Mouse (Mus musculus): ENCODE measurements at regions not wholly inside any gene's neighbourhood (a gene's known extent, or its start where the extent isn't known, plus 50 kb on each side); places are given as distances from the start of the nearest gene placed in this dataset.

DNA sequence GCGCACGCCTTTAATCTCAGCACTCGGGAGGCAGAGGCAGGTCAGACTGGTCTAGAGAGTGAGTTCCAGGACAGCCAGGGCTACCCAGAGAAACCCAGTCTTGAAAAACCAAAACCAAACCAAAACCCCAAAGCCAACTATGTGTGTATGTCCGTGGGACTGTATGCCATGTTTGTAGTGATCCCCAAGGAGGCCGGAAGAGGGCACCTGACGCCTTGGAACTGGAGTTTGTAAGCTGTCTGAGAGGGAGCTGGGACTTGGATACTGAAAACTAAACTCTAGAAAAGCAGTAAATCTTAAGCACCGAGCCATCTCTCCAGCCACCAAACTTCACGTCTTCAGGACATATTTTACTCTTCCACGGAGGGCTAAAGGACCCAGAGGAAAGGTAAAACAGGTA is 93.8 kb upstream of the Chd2 start:
- no peak for ATAC-seq (replicated peaks; ENCODE audit: low FRiP score)
- H3K36me3 ChIP-seq = no peaks in the 10 kb centered on the region
- H3K27ac ChIP-seq = no peak overlapping the region
- no peak overlapping the region for H3K4me2 ChIP-seq
- no peak overlapping the region for H3K9ac ChIP-seq
- H3K4me3 ChIP-seq (replicated peaks) = no peak overlapping the region
- WGBS = 89% methylated on average over 9 of the region's 9 CpGs
- no peaks in the 10 kb centered on the region for H3K4me1 ChIP-seq
- no peaks in the 10 kb centered on the region for H3K9me3 ChIP-seq (replicated peaks)
- no peaks in the 10 kb centered on the region for H3K27me3 ChIP-seq

DNA sequence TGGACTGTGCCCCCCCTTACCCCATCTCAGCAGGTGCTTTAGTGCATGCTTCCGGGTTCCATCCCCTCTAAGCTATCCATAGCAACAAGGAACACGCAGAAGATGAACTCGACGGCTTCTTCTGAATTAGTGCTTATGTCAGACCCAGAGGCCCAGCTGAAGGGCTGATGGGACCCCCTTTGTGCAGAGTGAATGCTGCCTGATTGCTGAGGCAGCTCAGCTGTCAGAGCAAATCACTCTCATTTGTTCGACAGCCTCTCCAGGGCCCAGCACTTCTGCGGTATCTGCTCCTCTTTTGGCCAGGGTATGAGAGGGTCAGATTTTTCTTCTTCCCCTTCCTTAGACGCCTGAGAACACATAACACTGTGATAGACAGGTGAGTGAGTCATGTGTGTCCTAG is 89.2 kb upstream of the Chd2 start:
- H3K4me3 ChIP-seq (replicated peaks) = no peak overlapping the region
- ATAC-seq (replicated peaks; ENCODE audit: low FRiP score) = no peak
- no peaks in the 10 kb centered on the region for H3K36me3 ChIP-seq
- peaks cover 14% of the 10 kb centered on the region for H3K4me1 ChIP-seq
- no peaks in the 10 kb centered on the region for H3K9me3 ChIP-seq (replicated peaks)
- H3K27ac ChIP-seq = no peak overlapping the region
- 75% methylated on average over 7 of the region's 7 CpGs for WGBS
- H3K4me2 ChIP-seq = no peak overlapping the region
- no peaks in the 10 kb centered on the region for H3K27me3 ChIP-seq
- no peak overlapping the region for H3K9ac ChIP-seq

DNA sequence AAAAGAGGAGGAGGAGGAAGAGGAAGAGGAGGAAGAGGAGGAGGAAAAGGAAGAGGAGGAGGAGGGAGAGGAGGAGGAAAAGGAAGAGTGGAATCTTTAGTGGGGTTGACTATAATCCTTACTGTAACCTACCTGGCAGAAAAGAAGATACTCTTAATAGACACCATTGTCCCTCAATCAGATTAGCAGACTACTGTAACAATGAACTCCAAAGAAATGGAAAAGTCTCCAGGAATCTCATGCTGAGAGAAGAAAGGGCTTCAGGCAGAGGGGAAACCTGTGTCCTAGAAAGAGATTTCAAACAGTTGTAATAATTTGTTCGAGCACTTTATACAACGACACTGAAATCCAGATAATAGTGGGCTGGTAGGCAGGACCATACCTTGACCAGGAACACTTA is 87.6 kb upstream of the Chd2 start:
- Histone ChIP-seq H3K27ac (no peak overlapping the region), H3K27me3 (no peaks in the 10 kb centered on the region), H3K9me3 (replicated peaks) (no peaks in the 10 kb centered on the region), H3K9ac (no peak overlapping the region), H3K4me3 (replicated peaks) (no peak overlapping the region), H3K4me1 (peaks cover 21% of the 10 kb centered on the region), H3K36me3 (no peaks in the 10 kb centered on the region), H3K4me2 (no peak overlapping the region)
- WGBS = 85% methylated on average over 2 of the region's 2 CpGs
- no peak for ATAC-seq (replicated peaks; ENCODE audit: low FRiP score)

DNA sequence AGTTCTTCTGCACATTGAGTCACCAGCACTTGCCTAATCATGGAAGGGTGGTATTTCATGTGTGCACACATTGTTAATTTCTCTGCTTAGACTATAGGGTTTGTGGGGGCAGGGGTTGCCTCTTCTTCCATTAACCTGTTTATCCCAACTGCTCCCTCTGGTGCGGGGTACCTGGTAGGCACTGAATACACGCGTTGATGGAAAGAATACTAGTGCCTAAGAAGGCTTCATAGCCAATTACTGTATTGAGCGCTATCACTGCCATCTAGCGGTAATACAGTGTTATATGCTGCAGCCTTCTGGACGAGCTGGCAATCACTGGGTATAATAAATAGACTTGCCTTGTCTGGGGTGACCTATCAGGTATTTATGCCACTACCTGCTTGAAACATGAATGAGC is 86.4 kb upstream of the Chd2 start:
- Histone ChIP-seq H3K36me3 (no peaks in the 10 kb centered on the region), H3K27ac (no peak overlapping the region), H3K4me2 (no peak overlapping the region), H3K27me3 (no peaks in the 10 kb centered on the region), H3K4me3 (replicated peaks) (no peak overlapping the region), H3K9ac (no peak overlapping the region), H3K4me1 (peaks cover 24% of the 10 kb centered on the region), H3K9me3 (replicated peaks) (no peaks in the 10 kb centered on the region)
- 0% methylated on average over 6 of the region's 6 CpGs for WGBS
- ATAC-seq (replicated peaks; ENCODE audit: low FRiP score) = peak; percentile 80

DNA sequence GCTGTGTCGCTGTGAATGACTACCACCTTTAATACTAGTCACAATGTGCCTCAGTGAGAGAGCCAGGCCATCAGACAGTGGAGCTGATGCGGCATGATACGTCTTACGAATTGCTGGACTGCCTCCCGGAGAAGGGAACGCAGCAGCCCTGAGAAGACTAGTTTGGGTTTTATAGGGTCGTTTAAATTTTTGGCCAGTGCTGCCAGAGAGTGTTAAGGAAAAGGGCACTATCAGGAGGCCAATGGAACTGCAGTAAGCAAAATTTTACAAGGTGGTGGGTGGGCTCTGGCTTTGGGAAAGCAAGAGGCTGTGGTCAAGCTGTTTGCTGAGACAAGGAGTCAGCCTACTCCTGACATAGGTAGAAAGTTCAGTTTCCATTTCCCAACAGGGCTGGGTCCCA is 84.7 kb upstream of the Chd2 start:
- Histone ChIP-seq H3K4me2 (no peak overlapping the region), H3K9me3 (replicated peaks) (no peaks in the 10 kb centered on the region), H3K4me3 (replicated peaks) (no peak overlapping the region), H3K9ac (no peak overlapping the region), H3K4me1 (peaks cover 31% of the 10 kb centered on the region), H3K36me3 (no peaks in the 10 kb centered on the region), H3K27ac (no peak overlapping the region), H3K27me3 (no peaks in the 10 kb centered on the region)
- ATAC-seq (replicated peaks; ENCODE audit: low FRiP score) = no peak
- 48% methylated on average over 7 of the region's 7 CpGs for WGBS

DNA sequence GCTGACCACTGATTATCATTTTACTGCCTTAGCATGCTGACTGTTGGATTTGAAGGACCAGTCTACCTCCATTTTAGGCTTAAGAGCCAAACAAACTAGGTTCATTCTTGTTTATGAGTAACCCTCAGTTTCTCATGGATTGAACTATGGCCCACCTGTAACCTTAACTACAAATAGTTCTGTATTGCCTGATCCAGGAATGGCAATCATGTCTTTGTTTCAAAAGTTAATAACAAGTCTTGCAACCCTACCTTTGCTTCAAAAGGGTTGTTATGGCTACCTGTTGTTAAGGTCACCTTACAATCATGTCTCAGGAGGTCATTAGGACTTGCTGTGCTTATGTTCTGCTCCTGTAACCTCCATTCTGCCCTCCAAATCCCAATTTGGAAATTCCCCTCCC is 84.0 kb upstream of the Chd2 start:
- no peak overlapping the region for H3K4me2 ChIP-seq
- no peak overlapping the region for H3K9ac ChIP-seq
- H3K36me3 ChIP-seq = no peaks in the 10 kb centered on the region
- no peaks in the 10 kb centered on the region for H3K27me3 ChIP-seq
- no peak overlapping the region for H3K4me3 ChIP-seq (replicated peaks)
- H3K27ac ChIP-seq = 0 out of 2 replicates have a peak overlapping the region, but pooled peaks have one; percentile 24
- H3K4me1 ChIP-seq = peaks cover 31% of the 10 kb centered on the region
- no peak for ATAC-seq (replicated peaks; ENCODE audit: low FRiP score)
- no peaks in the 10 kb centered on the region for H3K9me3 ChIP-seq (replicated peaks)

DNA sequence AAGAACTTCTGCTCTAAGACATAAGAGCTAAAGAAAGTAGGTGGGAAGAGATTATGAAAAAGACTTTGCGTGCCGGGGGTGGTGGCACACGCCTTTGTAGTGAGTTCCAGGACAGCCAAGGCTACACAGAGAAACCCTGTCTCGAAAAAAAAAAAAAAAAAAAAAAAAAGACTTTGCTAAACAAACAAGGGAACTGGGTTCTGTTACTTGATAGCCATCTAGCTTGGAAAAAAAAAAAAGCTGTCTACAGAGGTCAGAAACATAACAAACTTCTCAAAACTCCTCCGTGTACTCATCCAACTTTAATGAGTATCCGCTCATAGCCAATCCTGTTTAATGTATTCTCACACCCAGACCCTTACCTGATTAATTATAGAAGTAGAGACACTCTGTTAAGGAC is 83.4 kb upstream of the Chd2 start:
- 38% methylated on average over 6 of the region's 6 CpGs for WGBS
- Histone ChIP-seq H3K9ac (no peak overlapping the region), H3K4me3 (replicated peaks) (no peak overlapping the region), H3K27me3 (no peaks in the 10 kb centered on the region), H3K27ac (peak overlapping the region; percentile 24; the same call in 1 of the 2 replicates), H3K9me3 (replicated peaks) (no peaks in the 10 kb centered on the region), H3K4me1 (peaks cover 31% of the 10 kb centered on the region), H3K4me2 (no peak overlapping the region), H3K36me3 (no peaks in the 10 kb centered on the region)
- no peak for ATAC-seq (replicated peaks; ENCODE audit: low FRiP score)

DNA sequence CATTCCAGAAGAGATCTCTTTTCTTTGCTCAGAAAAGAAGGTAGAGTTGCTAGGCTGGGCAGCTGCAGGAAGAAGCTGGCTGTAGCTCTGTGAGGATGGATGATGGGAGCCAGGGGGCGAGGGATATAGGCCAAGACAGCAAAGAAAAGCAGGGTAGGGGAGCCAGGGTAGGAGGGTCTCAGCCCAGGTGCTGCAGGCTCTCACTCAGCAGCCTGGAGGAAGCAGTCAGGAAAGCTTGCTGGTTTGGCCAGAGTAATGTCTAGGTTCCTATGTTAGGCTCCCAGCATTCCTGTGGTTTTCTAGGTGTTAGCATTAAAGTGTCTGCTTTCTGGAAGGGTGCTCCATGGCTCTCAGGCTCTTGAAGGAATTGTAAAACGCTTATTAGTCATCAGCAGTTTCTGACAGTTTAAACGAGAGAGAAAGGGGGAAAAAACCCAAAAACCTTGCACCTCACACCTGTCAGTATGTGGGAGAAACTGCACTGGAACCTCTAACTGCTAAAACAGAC is 82.5 kb upstream of the Chd2 start:
- WGBS = 75% methylated on average over 3 of the region's 3 CpGs
- no peak overlapping the region for H3K4me3 ChIP-seq (replicated peaks)
- ATAC-seq (replicated peaks; ENCODE audit: low FRiP score) = no peak

DNA sequence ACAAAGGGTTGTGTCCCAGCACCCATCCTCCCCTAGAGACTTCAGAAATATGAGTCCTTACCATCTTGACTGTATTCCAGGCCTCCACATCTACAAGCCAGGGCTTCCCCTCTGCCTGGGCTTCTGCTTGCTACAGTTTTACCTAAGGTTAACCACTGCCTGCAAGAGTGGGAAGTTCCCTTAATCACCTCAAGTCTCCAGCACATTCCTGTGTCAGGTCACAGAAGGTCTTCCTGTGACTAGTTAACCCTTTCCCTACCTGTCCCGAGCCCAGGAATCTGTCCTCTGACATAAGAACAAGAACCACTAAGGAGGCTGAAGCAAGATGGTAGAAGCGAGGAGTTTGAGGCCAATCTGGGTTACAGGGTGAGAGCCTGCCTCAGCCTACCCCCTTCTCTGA is 80.8 kb upstream of the Chd2 start:
- Histone ChIP-seq H3K4me2 (no peak overlapping the region), H3K36me3 (no peaks in the 10 kb centered on the region), H3K4me3 (replicated peaks) (no peak overlapping the region), H3K27me3 (no peaks in the 10 kb centered on the region), H3K9me3 (replicated peaks) (no peaks in the 10 kb centered on the region), H3K4me1 (peaks cover 29% of the 10 kb centered on the region), H3K27ac (peak overlapping the region; percentile 9), H3K9ac (no peak overlapping the region)
- 62% methylated on average over 2 of the region's 2 CpGs for WGBS
- ATAC-seq (replicated peaks; ENCODE audit: low FRiP score) = no peak

More for the DNA sequence above, 82.5 kb upstream of the Chd2 start:
- Histone ChIP-seq H3K27me3 (no peaks in the 10 kb centered on the region), H3K27ac (no peak overlapping the region), H3K4me1 (peaks cover 32% of the 10 kb centered on the region), H3K36me3 (no peaks in the 10 kb centered on the region), H3K9me3 (replicated peaks) (no peaks in the 10 kb centered on the region), H3K9ac (no peak overlapping the region), H3K4me2 (no peak overlapping the region)

DNA sequence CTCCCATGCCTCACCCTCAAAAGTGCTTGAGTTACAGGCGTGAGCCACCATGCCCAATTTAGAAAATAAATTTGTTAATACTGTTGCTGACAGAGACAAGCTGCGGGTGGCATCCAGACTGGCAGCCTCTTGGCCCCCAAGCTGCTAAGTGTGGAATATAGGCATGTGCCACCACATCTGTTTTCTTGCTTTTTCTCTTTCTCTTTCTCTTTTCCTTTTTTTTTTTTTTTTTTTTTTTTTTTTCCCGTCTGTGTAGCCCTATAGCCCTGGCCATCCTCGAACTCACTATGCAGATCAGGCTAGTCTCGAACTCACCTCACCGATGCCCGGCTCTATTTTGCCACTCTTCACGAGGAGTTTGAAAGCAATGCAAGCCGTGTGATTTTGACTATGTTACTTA is 78.7 kb upstream of the Chd2 start:
- Histone ChIP-seq H3K4me2 (no peak overlapping the region), H3K27ac (no peak overlapping the region), H3K27me3 (no peaks in the 10 kb centered on the region), H3K9ac (no peak overlapping the region), H3K36me3 (no peaks in the 10 kb centered on the region), H3K4me3 (replicated peaks) (no peak overlapping the region), H3K4me1 (peaks cover 33% of the 10 kb centered on the region), H3K9me3 (replicated peaks) (no peaks in the 10 kb centered on the region)
- 92% methylated on average over 9 of the region's 9 CpGs for WGBS
- ATAC-seq (replicated peaks; ENCODE audit: low FRiP score) = no peak

DNA sequence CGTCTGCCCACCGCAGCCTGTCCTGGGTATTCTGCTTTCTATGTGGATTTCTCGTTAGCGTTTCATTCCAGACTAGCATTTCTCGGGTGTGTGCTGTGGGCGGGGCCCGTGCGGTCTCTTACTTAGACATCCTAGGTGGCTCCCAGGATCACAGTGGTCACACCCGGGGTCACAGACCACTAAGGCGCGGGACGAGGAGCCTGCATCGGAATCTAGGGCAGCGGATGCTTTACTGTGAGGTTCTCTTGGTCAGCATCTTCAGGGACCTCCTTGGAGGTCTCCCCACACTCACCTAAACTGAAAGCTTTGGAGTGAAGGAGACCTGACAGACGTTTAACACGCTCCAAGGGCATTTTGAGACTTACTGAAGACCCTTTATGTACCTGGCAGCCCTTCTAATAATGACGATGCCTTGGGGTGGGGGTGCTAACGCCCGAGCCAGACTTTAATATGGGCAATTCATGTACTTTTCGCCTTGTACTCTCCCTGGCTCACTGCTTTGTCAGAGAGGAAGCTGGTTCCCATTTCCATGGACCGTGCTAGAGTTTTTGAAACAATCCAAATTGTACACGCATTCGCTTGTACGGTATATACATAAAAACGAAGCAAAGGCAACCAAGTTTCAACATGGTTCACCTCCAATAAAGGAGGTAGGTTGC is 77.3 kb upstream of the Chd2 start:
- H3K27me3 ChIP-seq = no peaks in the 10 kb centered on the region
- peak overlapping the region; percentile 81 for H3K9ac ChIP-seq
- H3K9me3 ChIP-seq (replicated peaks) = no peaks in the 10 kb centered on the region
- H3K27ac ChIP-seq = peak overlapping the region; percentile 98
- ATAC-seq (replicated peaks; ENCODE audit: low FRiP score) = peak; percentile 73
- H3K4me3 ChIP-seq (replicated peaks) = peak overlapping the region; percentile 68
- WGBS = 9% methylated on average over 25 of the region's 25 CpGs
- peak overlapping the region; percentile 76 for H3K4me2 ChIP-seq
- H3K4me1 ChIP-seq = peaks cover 36% of the 10 kb centered on the region
- H3K36me3 ChIP-seq = no peaks in the 10 kb centered on the region

DNA sequence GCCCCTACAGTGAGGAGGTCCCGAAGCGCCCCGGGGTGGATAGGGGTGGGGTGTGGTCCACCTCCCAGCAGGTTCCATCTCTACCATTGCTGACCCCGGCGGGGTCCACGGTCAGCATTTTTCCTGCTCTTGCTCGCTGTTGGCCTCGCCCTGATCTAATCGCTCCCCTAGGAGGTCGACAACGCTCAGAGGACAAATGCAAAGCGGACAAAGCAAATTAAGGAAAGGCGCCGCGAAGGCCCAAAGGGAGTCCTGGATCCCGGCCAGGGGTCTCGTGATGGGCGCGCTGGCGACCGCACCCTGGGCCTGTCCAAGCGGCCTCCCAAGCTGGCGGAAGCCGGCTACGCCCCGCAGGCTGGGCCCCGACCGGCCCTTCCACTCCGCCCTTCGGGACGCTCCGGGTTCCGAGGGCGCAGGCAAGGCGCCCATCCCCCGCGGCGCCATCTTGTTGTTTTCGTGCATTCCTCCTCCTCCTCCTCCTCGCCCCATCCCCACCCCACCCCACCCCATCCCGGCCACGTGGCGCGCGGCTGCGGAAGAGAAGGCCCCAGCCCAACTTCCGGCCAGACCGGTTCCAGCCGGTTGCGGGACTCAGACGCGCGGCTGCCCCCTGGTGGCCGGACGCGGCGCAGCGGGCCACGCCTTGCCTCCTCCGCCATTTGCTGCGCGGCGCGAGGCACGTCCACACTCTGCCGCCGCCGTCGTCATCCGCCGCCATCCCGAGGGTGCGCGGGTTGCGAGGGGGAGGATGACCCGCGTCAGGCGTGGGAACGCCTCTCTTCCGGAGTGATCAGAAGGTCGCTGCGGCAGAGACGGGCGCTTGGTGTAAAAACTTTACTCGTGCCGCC is 76.5 kb upstream of the Chd2 start:
- ATAC-seq (replicated peaks; ENCODE audit: low FRiP score) = peak; percentile 96

More for the DNA sequence above, 76.5 kb upstream of the Chd2 start:
- H3K4me2 ChIP-seq = peak overlapping the region; percentile 76
- peak overlapping the region; percentile 98 for H3K27ac ChIP-seq
- H3K27me3 ChIP-seq = no peaks in the 10 kb centered on the region
- no peaks in the 10 kb centered on the region for H3K36me3 ChIP-seq
- H3K4me3 ChIP-seq (replicated peaks) = peak overlapping the region; percentile 68
- H3K9me3 ChIP-seq (replicated peaks) = no peaks in the 10 kb centered on the region
- peak overlapping the region; percentile 81 for H3K9ac ChIP-seq
- H3K4me1 ChIP-seq = peaks cover 38% of the 10 kb centered on the region
- under 1% methylated on average over 85 of the region's 86 CpGs for WGBS
